Mouse (Mus musculus): ENCODE results near the gene Kat8. TPM values are rescaled to one million over a fixed set of nuclear protein-coding genes. Genes with fewer than 3 reads are reported as not detected.

The Kat8 gene
- 14.5 and 15.7 TPM in 2 replicates for polyA plus RNA-seq (2011; ENCODE audit: insufficient read depth, insufficient read length, low replicate concordance, missing spikeins)

DNA sequence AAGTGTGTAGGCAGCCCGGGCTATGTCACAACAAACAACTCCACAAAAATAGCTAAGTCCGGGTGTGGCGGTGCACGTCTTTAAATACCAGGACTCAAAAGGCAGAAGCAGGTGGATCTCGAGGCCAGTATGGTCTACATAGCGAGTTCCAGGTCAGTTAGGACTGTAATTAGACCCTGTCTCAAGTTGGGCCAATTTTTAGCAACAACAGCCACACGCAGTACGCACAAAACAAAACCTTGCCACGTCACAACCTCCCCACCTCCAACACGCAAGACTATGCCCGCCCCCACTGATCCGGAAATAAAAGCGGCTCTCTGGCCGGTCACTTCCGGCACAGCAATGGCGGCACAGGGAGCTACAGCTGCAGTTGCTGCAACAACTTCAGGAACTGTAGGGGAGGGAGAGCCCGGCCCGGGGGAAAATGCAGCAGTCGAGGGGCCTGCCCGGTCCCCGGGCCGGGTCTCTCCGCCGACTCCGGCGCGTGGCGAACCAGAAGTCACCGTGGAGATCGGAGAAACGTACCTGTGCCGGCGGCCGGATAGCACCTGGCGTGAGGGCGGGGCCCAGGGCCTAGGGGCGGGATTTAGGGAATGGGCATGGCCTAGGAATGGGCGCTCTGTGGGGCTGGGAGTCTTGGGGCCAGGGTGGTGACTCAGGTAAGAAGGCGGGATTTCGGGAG, at the start of gene Kat8:
Gene Kat8 (plus strand): TSS at position 327 of the 682 bp plus-strand sequence.
- peak within 1 kb of the TSS; percentile 83 for H3K4me3 ChIP-seq (replicated peaks; ENCODE audit: control insufficient read depth, low read depth, low read length)
- no peaks in the 10 kb centered on the region for H3K4me1 ChIP-seq (ENCODE audit: control insufficient read depth, insufficient read depth, low read length)
- TF ChIP-seq POLR2A (IDR thresholded peaks at IDR 0.05; ENCODE audit: borderline replicate concordance, control insufficient read depth, low read depth, low read length) (peak; percentile 70; the same call in 1 of the 2 replicates), CTCF (IDR thresholded peaks at IDR 0.05; ENCODE audit: control insufficient read depth, insufficient read depth, low read length) (no peak)
- 2% methylated on average over 40 of the region's 40 CpGs for WGBS
- peak within 1 kb of the TSS; percentile 66 for H3K27ac ChIP-seq (ENCODE audit: control insufficient read depth, insufficient read depth, low read depth, low read length, poor library complexity)

DNA sequence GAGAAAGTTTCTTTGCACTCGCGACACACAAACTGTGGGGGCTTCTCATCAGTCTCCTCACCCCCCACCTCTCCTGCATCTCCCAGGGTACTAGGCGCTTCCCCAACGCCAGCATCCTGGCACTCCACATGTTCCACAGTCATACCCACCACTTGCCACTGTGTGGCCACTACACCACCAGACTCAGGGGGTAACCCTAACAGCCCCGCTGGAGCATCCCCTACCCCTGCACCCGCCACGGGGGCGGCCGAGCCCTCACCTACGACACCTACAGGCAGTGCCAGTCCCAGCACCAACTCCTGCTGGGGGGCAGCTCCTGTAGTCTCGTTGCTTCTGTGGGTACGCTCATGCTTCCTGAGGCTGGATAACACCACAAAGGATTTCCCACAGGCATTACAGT, 45.9 kb upstream of the Kat8 start:
- no peak overlapping the region for H3K27ac ChIP-seq (ENCODE audit: control insufficient read depth, insufficient read depth, low read depth, low read length, poor library complexity)
- TF ChIP-seq CTCF (IDR thresholded peaks at IDR 0.05; ENCODE audit: control insufficient read depth, insufficient read depth, low read length) (no peak), POLR2A (IDR thresholded peaks at IDR 0.05; ENCODE audit: borderline replicate concordance, control insufficient read depth, low read depth, low read length) (no peak)
- H3K4me3 ChIP-seq (replicated peaks; ENCODE audit: control insufficient read depth, low read depth, low read length) = no peak overlapping the region
- H3K4me1 ChIP-seq (ENCODE audit: control insufficient read depth, insufficient read depth, low read length) = no peaks in the 10 kb centered on the region
- 95% methylated on average over 12 of the region's 12 CpGs for WGBS

- H3K27ac ChIP-seq (ENCODE audit: control insufficient read depth, insufficient read depth, low read depth, low read length, poor library complexity) = no peak overlapping the region
- no peak overlapping the region for H3K4me3 ChIP-seq (replicated peaks; ENCODE audit: control insufficient read depth, low read depth, low read length)
- TF ChIP-seq POLR2A (IDR thresholded peaks at IDR 0.05; ENCODE audit: borderline replicate concordance, control insufficient read depth, low read depth, low read length) (no peak), CTCF (IDR thresholded peaks at IDR 0.05; ENCODE audit: control insufficient read depth, insufficient read depth, low read length) (no peak)
- no peaks in the 10 kb centered on the region for H3K4me1 ChIP-seq (ENCODE audit: control insufficient read depth, insufficient read depth, low read length)
- 94% methylated on average over 18 of the region's 18 CpGs for whole genome bisulfite sequencing
These were observed 44.7 kb upstream of the Kat8 start for GRCm38 (mm10) chr7:127867641-127868040.

DNA sequence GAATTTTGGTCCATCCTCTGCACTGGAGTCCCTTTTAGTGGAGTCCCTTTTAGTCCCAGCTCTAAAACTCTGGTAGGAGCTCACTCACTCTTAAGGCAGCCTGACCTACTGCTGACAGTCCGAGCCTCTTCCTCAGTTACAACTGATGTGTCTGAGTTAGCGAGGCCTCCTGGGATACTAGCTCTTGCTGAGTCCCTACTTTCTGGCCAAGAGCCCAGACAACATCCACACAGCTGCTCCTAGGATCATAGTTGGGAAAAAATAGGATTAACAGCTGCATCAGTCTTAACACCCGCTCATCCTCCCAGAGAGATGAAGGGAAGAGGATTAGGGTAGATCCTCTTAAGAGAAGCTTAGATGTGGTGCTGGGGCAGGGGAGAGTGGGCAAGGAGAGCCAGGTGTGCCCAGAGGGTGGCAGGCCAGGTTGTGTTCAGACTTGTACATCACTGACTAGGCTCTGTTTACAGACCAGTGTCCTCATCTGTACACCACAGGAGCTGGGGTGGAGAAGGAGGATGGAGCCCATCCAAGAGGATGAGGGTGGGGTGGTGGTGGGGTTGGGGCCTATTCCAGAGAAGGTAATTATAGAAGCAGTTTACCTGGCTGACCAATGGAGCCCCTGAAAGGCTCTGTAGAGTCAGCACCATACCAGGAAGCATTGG, 43.0 kb upstream of the Kat8 start:
- H3K27ac ChIP-seq (ENCODE audit: control insufficient read depth, insufficient read depth, low read depth, low read length, poor library complexity) = no peak overlapping the region
- 86% methylated on average over 3 of the region's 3 CpGs for WGBS
- H3K4me3 ChIP-seq (replicated peaks; ENCODE audit: control insufficient read depth, low read depth, low read length) = no peak overlapping the region
- no peak for TF ChIP-seq POLR2A (IDR thresholded peaks at IDR 0.05; ENCODE audit: borderline replicate concordance, control insufficient read depth, low read depth, low read length)
- TF ChIP-seq CTCF (IDR thresholded peaks at IDR 0.05; ENCODE audit: control insufficient read depth, insufficient read depth, low read length) = no peak
- H3K4me1 ChIP-seq (ENCODE audit: control insufficient read depth, insufficient read depth, low read length) = no peaks in the 10 kb centered on the region

DNA sequence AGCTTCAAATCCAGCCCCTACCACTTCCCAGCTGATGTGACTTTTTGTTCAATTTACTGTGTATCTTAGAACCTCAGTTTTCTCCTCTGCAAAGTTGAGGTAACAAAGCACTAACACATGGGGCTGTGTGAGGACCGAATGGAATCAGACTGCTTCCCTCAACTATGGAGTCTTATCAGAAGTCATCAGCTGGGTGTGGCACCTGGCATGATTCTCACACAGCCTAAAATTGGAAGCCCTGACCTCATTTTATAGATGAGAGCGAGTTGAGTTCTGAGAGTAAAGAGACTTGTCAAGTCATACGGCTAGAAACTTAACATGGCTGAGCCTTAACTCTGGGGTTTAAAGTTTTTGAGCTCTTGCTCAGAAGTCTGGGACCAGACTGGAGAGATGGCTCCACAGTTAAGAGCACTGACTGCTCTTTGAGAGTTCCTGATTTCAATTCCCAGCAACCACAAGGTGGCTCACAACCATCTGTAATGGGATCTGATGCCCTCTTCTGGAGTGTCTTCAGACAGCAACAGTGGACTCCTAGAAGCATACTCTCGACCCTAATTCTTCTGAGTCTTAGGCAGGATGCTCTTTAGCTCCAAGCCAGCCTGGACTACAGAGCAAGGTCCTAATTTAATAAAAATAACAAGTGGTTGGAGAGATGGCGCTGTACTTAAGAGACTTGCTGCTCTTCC, 42.0 kb upstream of the Kat8 start:
- H3K27ac ChIP-seq (ENCODE audit: control insufficient read depth, insufficient read depth, low read depth, low read length, poor library complexity) = no peak overlapping the region
- no peak overlapping the region for H3K4me3 ChIP-seq (replicated peaks; ENCODE audit: control insufficient read depth, low read depth, low read length)
- H3K4me1 ChIP-seq (ENCODE audit: control insufficient read depth, insufficient read depth, low read length) = no peaks in the 10 kb centered on the region
- 71% methylated on average over 5 of the region's 5 CpGs for WGBS
- 0 out of 2 replicates have a peak, but pooled peaks have one; percentile 13 for TF ChIP-seq CTCF (IDR thresholded peaks at IDR 0.05; ENCODE audit: control insufficient read depth, insufficient read depth, low read length)
- no peak for TF ChIP-seq POLR2A (IDR thresholded peaks at IDR 0.05; ENCODE audit: borderline replicate concordance, control insufficient read depth, low read depth, low read length)

GRCm38 (mm10) chr7:127874812-127875626, 37.3 kb upstream of the Kat8 start:
- TF ChIP-seq CTCF (IDR thresholded peaks at IDR 0.05; ENCODE audit: control insufficient read depth, insufficient read depth, low read length) = no peak
- 0 out of 2 replicates have a peak, but pooled peaks have one; percentile 4 for TF ChIP-seq POLR2A (IDR thresholded peaks at IDR 0.05; ENCODE audit: borderline replicate concordance, control insufficient read depth, low read depth, low read length)
- WGBS = 4% methylated on average over 20 of the region's 20 CpGs
- peak overlapping the region; percentile 92 for H3K4me3 ChIP-seq (replicated peaks; ENCODE audit: control insufficient read depth, low read depth, low read length)
- no peaks in the 10 kb centered on the region for H3K4me1 ChIP-seq (ENCODE audit: control insufficient read depth, insufficient read depth, low read length)
- H3K27ac ChIP-seq (ENCODE audit: control insufficient read depth, insufficient read depth, low read depth, low read length, poor library complexity) = peak overlapping the region; percentile 91

GRCm38 (mm10) chr7:127875627-127876001, 36.7 kb upstream of the Kat8 start:
- no peaks in the 10 kb centered on the region for H3K4me1 ChIP-seq (ENCODE audit: control insufficient read depth, insufficient read depth, low read length)
- TF ChIP-seq POLR2A (IDR thresholded peaks at IDR 0.05; ENCODE audit: borderline replicate concordance, control insufficient read depth, low read depth, low read length) = no peak
- TF ChIP-seq CTCF (IDR thresholded peaks at IDR 0.05; ENCODE audit: control insufficient read depth, insufficient read depth, low read length) = no peak
- WGBS = under 1% methylated on average over 43 of the region's 43 CpGs
- peak overlapping the region; percentile 92 for H3K4me3 ChIP-seq (replicated peaks; ENCODE audit: control insufficient read depth, low read depth, low read length)
- H3K27ac ChIP-seq (ENCODE audit: control insufficient read depth, insufficient read depth, low read depth, low read length, poor library complexity) = peak overlapping the region; percentile 91
